Mouse (Mus musculus): Measurements from ENCODE around the gene Fbxl4. TPM values are rescaled to one million over a fixed set of nuclear protein-coding genes. Genes with fewer than 3 reads are reported as not detected.

The Fbxl4 gene
- polyA plus RNA-seq, 1 experiment from 2014 or later = 10.9 TPM

DNA sequence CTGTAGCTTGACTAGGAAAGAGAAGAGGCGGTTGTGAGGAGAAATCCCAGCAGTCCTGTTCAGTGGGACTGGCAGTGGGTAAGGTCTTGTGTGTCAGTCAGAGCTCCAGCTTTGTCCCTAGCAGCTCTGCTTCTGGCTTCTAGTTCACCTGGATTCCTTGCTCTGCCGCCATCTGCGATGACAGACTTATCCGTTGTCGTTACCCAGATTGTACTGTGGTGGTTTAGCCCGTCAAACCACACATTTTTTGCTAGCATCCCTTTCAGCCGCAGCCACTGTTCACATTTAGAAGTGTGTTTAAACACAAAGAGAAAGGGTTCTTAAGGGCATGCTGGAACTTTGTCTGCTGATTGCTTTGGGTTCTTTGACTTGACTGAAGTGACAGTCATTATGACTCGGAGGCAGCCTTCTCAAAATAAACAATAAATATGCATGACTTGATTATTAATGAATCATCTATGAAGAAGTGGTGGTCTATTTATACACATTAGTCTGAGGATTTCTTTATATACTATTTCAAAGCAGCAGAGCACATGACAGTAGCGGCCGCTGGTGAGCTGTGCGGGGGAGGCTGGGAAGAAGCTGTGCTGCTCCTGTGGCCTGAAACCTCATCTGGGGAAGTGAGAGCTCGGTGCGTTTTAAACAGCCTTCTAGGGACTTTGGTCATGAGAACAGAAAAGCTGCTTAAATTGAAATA, 35.6 kb downstream of the Fbxl4 start:
- H3K4me1 ChIP-seq = no peaks in the 10 kb centered on the region
- H3K27me3 ChIP-seq (replicated peaks) = no peaks in the 10 kb centered on the region
- H3K27ac ChIP-seq = no peak overlapping the region
- H3K4me3 ChIP-seq = no peak overlapping the region
- H3K36me3 ChIP-seq = no peaks in the 10 kb centered on the region
- no peak for ATAC-seq (ENCODE audit: low FRiP score, low read depth)
- WGBS = 76% methylated on average over 13 of the region's 13 CpGs
- no peak overlapping the region for H3K4me2 ChIP-seq (replicated peaks)
- no peaks in the 10 kb centered on the region for H3K9me3 ChIP-seq
- H3K9ac ChIP-seq = no peak overlapping the region

DNA sequence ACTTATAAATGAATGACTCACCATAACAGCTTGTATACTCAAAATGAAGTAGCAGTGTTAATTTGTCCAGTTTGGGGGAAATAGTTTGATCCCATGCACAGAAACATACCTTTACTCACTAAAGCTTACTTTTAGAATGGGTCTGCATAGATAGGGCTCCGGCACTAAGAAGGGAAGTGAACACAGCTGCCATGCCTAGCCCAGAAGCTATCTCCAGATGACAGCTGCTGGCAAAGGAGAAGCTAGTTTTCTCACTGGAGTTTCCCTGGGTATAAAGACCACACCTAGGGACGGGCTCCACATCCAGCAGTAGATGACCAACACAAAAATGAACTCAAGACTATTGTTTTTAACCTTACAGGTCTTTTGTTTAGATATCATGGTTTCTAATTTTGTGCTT, 38.1 kb downstream of the Fbxl4 start:
- H3K4me3 ChIP-seq = no peak overlapping the region
- H3K9me3 ChIP-seq = no peaks in the 10 kb centered on the region
- no peak for ATAC-seq (ENCODE audit: low FRiP score, low read depth)
- no peaks in the 10 kb centered on the region for H3K4me1 ChIP-seq
- H3K27ac ChIP-seq = no peak overlapping the region
- H3K4me2 ChIP-seq (replicated peaks) = no peak overlapping the region
- H3K9ac ChIP-seq = no peak overlapping the region
- no peaks in the 10 kb centered on the region for H3K27me3 ChIP-seq (replicated peaks)
- H3K36me3 ChIP-seq = peaks cover 5% of the 10 kb centered on the region; the same call in 1 of the 2 replicates
- WGBS = 91% methylated on average over 2 of the region's 2 CpGs

DNA sequence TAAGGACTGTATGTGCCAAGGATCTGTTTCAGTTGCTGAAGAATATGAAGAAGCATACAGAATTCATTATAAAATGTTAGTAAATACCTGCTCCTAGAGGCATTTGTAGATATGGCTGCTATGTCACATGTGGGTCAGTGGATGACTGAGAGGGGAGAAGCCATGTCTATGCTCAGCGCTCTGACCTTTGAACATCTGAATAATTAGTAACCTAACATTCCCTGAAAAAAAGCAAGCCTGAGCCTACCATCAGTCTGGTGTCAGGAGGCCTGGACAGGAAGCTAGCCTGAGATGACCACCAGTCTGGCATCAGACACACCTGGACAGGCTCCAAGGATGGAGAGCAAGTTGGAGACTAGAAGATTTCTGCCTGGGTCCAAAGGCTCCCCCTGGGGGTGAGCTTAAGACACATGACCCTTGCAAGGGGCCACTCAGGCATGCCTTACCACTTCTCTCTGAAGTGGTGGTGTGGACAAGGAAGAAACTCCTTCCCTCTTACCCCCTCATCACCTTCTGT, 39.2 kb downstream of the Fbxl4 start:
- 95% methylated on average over 1 of the region's 1 CpGs for WGBS
- ATAC-seq (ENCODE audit: low FRiP score, low read depth) = no peak; the same call in 1 of the 2 replicates
- Histone ChIP-seq H3K9me3 (no peaks in the 10 kb centered on the region), H3K4me3 (no peak overlapping the region), H3K4me1 (no peaks in the 10 kb centered on the region), H3K9ac (no peak overlapping the region), H3K36me3 (peaks cover 7% of the 10 kb centered on the region; the same call in 1 of the 2 replicates), H3K27ac (no peak overlapping the region), H3K4me2 (replicated peaks) (no peak overlapping the region), H3K27me3 (replicated peaks) (no peaks in the 10 kb centered on the region)

DNA sequence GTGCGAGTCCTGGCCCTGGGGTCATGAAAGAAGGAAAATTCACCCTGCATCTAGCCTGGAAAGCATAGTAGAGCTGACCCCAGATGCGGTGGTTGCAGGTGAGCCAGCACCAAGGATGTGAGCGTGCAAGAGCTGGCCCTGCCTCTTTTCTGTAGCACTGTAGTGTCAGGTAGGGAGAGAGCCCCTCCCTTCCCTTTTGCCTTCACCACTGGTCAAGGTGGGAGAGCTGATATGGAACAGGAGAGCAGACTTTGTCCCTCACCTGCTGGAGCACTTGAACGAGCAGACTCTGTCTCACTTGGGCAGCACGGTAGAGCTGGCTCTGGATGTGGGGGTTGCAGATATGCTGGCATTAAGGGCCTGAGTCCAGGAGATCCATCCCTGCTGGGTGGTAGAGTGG, 39.7 kb downstream of the Fbxl4 start:
- Histone ChIP-seq H3K4me3 (no peak overlapping the region), H3K9ac (no peak overlapping the region), H3K4me2 (replicated peaks) (no peak overlapping the region), H3K27ac (no peak overlapping the region), H3K36me3 (peaks cover 7% of the 10 kb centered on the region; the same call in 1 of the 2 replicates), H3K4me1 (no peaks in the 10 kb centered on the region), H3K9me3 (no peaks in the 10 kb centered on the region), H3K27me3 (replicated peaks) (no peaks in the 10 kb centered on the region)
- ATAC-seq (ENCODE audit: low FRiP score, low read depth) = no peak
- 96% methylated on average over 5 of the region's 5 CpGs for WGBS

DNA sequence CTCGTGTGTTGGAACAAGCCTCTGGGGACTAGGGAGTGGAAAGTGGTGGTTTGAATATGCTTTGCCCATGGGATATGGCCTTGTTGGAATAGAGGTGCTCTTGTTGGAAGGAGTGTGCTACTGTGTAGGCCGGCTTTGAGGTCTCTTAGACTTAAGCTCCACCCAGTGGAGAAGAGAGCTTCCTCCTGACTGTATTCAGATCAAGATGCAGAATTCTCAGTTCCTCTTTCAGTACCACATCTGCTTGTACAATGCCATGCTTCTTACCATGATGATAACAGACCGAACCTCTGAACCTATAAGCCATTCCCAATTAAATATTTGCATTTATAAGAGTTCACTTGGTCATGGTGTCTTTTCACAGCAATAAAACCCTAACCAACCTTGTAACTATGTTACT, 44.7 kb downstream of the Fbxl4 start:
- Histone ChIP-seq H3K4me2 (replicated peaks) (no peak overlapping the region), H3K4me1 (no peaks in the 10 kb centered on the region), H3K9ac (no peak overlapping the region), H3K36me3 (peaks cover 7% of the 10 kb centered on the region; the same call in 1 of the 2 replicates), H3K27me3 (replicated peaks) (no peaks in the 10 kb centered on the region), H3K9me3 (no peaks in the 10 kb centered on the region), H3K4me3 (no peak overlapping the region), H3K27ac (no peak overlapping the region)
- 93% methylated on average over 3 of the region's 3 CpGs for WGBS
- ATAC-seq (ENCODE audit: low FRiP score, low read depth) = no peak

DNA sequence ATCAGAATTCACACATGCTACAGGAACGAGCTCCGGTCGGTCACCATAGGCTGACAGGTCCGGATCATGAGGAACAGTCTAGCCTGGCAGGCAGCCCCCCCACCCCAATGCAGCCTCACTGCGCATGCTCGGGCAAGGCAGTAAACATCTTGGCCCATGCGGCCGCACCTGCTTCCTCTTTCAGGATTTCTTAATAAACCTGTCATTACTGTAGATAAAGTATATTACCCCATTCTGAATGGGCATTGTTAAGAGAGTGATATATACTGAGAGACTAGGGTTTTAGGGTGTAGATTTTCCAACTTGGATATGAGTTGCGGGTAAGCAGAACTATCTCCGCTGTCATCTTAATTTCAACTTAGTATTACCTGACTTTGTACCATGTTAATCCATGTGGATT, 45.6 kb downstream of the Fbxl4 start:
- H3K9ac ChIP-seq = no peak overlapping the region
- no peak overlapping the region for H3K27ac ChIP-seq
- no peaks in the 10 kb centered on the region for H3K4me1 ChIP-seq
- H3K4me2 ChIP-seq (replicated peaks) = no peak overlapping the region
- no peak overlapping the region for H3K4me3 ChIP-seq
- H3K36me3 ChIP-seq = peaks cover 7% of the 10 kb centered on the region; the same call in 1 of the 2 replicates
- H3K9me3 ChIP-seq = no peaks in the 10 kb centered on the region
- ATAC-seq (ENCODE audit: low FRiP score, low read depth) = no peak
- H3K27me3 ChIP-seq (replicated peaks) = no peaks in the 10 kb centered on the region
- WGBS = 94% methylated on average over 10 of the region's 10 CpGs

DNA sequence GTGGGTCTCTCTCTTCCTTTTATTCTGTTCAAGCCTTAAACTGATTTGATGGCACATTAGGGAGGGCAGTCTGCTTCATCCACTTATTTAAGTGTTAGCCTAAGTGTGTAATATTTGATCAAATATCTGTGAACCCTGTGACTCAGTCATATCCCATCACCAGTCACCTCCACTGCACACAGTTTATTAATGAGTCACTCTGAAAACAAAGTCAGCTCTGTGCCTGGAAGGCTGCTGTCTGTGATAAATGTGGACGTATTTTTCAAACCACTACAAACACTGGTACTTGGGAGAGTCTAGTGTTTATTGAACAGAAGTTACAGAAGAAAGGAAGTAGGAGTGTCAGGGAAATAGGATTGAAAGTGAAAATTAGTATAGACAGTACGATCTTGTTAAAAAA, 63.3 kb downstream of the Fbxl4 start:
- Histone ChIP-seq H3K9ac (no peak overlapping the region), H3K4me3 (no peak overlapping the region), H3K27ac (no peak overlapping the region), H3K4me2 (replicated peaks) (no peak overlapping the region), H3K4me1 (no peaks in the 10 kb centered on the region), H3K27me3 (replicated peaks) (no peaks in the 10 kb centered on the region), H3K36me3 (0 out of 2 replicates have a peak, but pooled peaks cover 6% of the 10 kb centered on the region), H3K9me3 (no peaks in the 10 kb centered on the region)
- 70% methylated on average over 2 of the region's 2 CpGs for whole genome bisulfite sequencing
- ATAC-seq (ENCODE audit: low FRiP score, low read depth) = no peak

DNA sequence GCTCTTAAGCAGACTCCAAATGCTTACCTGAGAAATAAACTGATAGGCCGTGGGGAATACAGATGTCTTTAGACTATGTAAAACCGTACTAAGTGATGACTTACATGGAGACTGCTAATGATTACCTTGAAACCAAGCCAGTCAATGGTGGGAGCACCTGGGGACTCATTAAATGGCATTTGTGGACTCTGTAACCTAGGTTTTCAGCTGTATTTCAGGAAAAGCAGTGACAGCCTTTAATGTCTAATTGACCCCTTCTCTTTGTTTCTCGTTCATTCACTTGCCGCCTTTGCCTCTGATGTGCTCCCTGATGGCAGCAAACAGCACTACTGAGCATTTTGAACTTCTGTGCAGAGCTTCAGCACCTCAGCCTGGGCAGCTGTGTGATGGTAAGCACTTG, 65.1 kb downstream of the Fbxl4 start:
- Histone ChIP-seq H3K36me3 (peaks cover 6% of the 10 kb centered on the region; the same call in 1 of the 2 replicates), H3K9ac (no peak overlapping the region), H3K27ac (no peak overlapping the region), H3K4me2 (replicated peaks) (no peak overlapping the region), H3K27me3 (replicated peaks) (no peaks in the 10 kb centered on the region), H3K9me3 (no peaks in the 10 kb centered on the region), H3K4me1 (no peaks in the 10 kb centered on the region), H3K4me3 (no peak overlapping the region)
- no peak for ATAC-seq (ENCODE audit: low FRiP score, low read depth)
- WGBS = 49% methylated on average over 4 of the region's 4 CpGs

DNA sequence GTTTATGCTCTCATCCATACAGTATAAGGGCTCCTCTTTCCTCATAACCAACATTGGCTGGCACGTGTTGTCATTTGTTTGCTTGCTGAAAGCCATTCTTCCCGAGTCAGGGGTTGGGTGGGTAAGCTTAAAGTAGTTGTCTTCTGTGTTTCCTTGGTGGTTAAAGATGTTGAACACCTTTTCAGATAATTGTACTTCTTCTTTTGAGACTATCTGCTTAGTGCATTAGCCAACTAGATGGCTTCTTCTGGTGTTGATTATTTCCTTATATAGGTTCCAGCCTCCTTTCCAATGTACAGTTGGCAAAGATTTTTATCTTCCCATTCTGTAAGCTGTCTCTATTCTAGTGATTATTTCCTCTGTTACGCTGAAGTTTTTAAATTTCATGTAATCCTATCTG, 70.8 kb downstream of the Fbxl4 start:
- Histone ChIP-seq H3K27me3 (replicated peaks) (no peaks in the 10 kb centered on the region), H3K9me3 (no peaks in the 10 kb centered on the region), H3K9ac (no peak overlapping the region), H3K4me2 (replicated peaks) (no peak overlapping the region), H3K36me3 (peaks cover 6% of the 10 kb centered on the region; the same call in 1 of the 2 replicates), H3K4me3 (no peak overlapping the region), H3K27ac (no peak overlapping the region), H3K4me1 (no peaks in the 10 kb centered on the region)
- 95% methylated on average over 3 of the region's 3 CpGs for WGBS
- ATAC-seq (ENCODE audit: low FRiP score, low read depth) = no peak

DNA sequence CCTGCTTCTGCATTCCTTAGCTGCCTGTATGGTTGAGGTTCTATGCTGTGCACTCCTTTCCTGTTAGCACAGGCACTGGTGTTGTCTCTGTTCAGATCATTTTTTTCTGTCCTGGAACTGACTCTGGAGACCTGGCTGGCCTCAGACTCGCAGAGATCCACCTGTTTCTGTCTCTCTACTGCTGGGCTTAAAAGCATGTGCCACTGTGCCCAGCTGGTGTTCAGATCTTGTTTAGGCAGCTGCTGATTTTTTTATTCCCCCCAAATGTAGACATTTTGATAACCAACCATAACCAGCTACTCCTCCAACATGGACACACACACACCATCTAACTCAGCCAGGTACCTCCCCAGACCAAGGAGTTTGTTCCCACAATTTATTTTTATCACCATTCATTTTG, 112.2 kb downstream of the Fbxl4 start:
- Histone ChIP-seq H3K4me1 (no peaks in the 10 kb centered on the region), H3K27ac (no peak overlapping the region), H3K4me3 (no peak overlapping the region), H3K9ac (no peak overlapping the region), H3K4me2 (replicated peaks) (no peak overlapping the region), H3K36me3 (no peaks in the 10 kb centered on the region), H3K9me3 (no peaks in the 10 kb centered on the region), H3K27me3 (replicated peaks) (no peaks in the 10 kb centered on the region)
- 83% methylated on average over 1 of the region's 1 CpGs for WGBS
- ATAC-seq (ENCODE audit: low FRiP score, low read depth) = no peak

DNA sequence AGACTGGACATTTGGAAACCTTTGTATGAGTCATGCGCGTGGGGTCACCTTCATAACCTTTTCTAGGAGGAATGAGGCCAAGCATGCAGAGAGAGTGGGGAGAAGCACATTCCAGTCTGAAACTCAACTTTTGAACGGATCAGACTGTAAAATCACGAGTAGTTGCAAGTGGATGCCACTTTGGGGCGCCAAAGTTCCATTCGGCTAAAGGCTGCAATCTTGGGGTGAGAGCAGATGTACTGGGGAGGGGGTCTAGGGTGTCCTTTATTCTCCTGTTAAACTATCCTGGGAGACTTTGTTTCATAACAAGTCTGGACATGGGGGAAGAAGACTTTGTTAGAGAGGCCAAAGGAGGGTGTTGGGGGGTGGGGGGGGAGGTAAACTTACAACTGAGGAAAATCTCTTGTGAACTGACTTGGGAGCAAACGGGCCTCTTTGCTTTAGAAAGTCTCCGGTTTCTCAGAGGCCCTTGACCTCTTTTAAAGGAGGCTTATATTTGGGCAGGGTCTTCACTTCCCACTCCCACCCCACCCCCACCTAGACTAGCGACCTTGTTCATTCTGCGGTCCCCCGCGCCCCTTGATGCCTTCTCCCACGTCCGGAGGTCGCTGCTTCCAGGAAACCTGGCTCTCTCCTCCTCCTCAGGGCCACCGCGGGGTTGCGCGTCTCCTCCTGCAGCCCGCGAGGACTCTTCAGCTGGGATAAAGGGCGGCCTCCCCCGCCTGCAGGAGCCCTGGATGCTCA, 119.8 kb downstream of the Fbxl4 start:
- no peaks in the 10 kb centered on the region for H3K9me3 ChIP-seq
- peak overlapping the region; percentile 84 for H3K27ac ChIP-seq
- H3K4me3 ChIP-seq = peak overlapping the region; percentile 45
- peak; percentile 78 for ATAC-seq (ENCODE audit: low FRiP score, low read depth)
- H3K9ac ChIP-seq = peak overlapping the region; percentile 65
- peak overlapping the region; percentile 72 for H3K4me2 ChIP-seq (replicated peaks)
- H3K27me3 ChIP-seq (replicated peaks) = no peaks in the 10 kb centered on the region
- H3K36me3 ChIP-seq = no peaks in the 10 kb centered on the region
- under 1% methylated on average over 23 of the region's 23 CpGs for WGBS
- peaks cover 27% of the 10 kb centered on the region for H3K4me1 ChIP-seq

DNA sequence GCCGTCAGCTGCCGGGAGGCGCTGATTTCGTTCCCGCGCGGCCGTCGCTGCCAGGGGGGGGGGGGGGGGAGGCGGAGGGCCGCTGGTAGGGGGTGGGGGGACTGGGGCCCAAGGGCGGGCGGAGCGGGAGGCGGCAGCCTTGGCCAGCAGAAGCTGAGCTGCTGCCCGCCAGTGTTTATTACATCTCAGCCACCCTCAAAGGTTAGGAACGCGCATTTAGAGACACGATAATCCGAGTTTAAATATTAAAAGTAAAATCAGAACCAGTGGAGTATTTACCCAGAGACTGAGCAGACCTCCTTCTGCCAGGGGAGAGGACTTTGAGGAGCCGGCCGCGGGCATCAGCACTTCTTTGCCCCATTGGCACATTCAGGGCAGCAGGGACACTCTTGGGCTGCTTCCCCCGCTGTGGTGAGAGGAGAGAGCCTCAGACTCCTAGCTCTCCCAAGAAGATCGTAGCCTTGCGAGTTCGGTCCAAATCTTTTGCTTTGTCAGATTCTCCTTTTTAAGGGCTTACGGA, 120.4 kb downstream of the Fbxl4 start:
- Histone ChIP-seq H3K4me1 (peaks cover 27% of the 10 kb centered on the region), H3K27ac (peak overlapping the region; percentile 84), H3K27me3 (replicated peaks) (no peaks in the 10 kb centered on the region), H3K9me3 (no peaks in the 10 kb centered on the region), H3K9ac (peak overlapping the region; percentile 65), H3K36me3 (no peaks in the 10 kb centered on the region), H3K4me3 (peak overlapping the region; percentile 45), H3K4me2 (replicated peaks) (peak overlapping the region; percentile 72)
- WGBS = under 1% methylated on average over 17 of the region's 28 CpGs
- ATAC-seq (ENCODE audit: low FRiP score, low read depth) = peak; percentile 27
